Mouse (Mus musculus) cerebellum, postnatal 36 days (tissue): ENCODE measurements around the gene Abhd14a.
A peak's percentile ranks its signal among the peaks of the same experiment; 100 is the strongest.

Source experiments
- DNase-seq, 2 experiments: peaks; one replicate each; pipeline ENCODE4 v3.0.0; 2021 to 2022; ENCODE audit warnings: mixed read lengths in 2 of 2

The Abhd14a gene

GRCm38 (mm10) chr9:106410086-106410650 lies 37.3 kb downstream of the Abhd14a start:
- peak in 1 of 2 experiments; percentile 24 for DNase-seq

- DNase-seq: no peak
These were observed 38.4 kb downstream of the Abhd14a start for GRCm38 (mm10) chr9:106409096-106409495.

GRCm38 (mm10) chr9:106406443-106407078 lies 40.9 kb downstream of the Abhd14a start:
- DNase-seq: no peak

- peak in 1 of 2 experiments; percentile 16 for DNase-seq
These were observed 42.2 kb downstream of the Abhd14a start for GRCm38 (mm10) chr9:106405275-106405674.

GRCm38 (mm10) chr9:106402607-106403375 lies 44.7 kb downstream of the Abhd14a start:
- no peak for DNase-seq

GRCm38 (mm10) chr9:106402149-106402548 lies 45.3 kb downstream of the Abhd14a start:
- DNase-seq: no peak

- no peak for DNase-seq
These were observed 47.7 kb downstream of the Abhd14a start for GRCm38 (mm10) chr9:106399808-106400207.

- DNase-seq: no peak
These were observed 48.7 kb downstream of the Abhd14a start for GRCm38 (mm10) chr9:106398667-106399311.

GRCm38 (mm10) chr9:106397733-106398132 lies 49.7 kb downstream of the Abhd14a start:
- DNase-seq: no peak

- DNase-seq: no peak
These were observed 52.6 kb downstream of the Abhd14a start for GRCm38 (mm10) chr9:106394649-106395602.

- no peak for DNase-seq
These were observed 53.9 kb downstream of the Abhd14a start for GRCm38 (mm10) chr9:106393548-106393947.

- DNase-seq: no peak
These were observed 54.5 kb downstream of the Abhd14a start for GRCm38 (mm10) chr9:106392828-106393527.
